Mouse (Mus musculus): ENCODE measurements around the gene Vcam1. TPM values are rescaled to one million over a fixed set of nuclear protein-coding genes. Genes with fewer than 3 reads are reported as not detected.

Vcam1 gene
- polyA plus RNA-seq (2014; fragmentation: Nextera tagmentation; extraction: Ambion mirVana), result 30.1 and 43.6 TPM in 2 replicates

DNA sequence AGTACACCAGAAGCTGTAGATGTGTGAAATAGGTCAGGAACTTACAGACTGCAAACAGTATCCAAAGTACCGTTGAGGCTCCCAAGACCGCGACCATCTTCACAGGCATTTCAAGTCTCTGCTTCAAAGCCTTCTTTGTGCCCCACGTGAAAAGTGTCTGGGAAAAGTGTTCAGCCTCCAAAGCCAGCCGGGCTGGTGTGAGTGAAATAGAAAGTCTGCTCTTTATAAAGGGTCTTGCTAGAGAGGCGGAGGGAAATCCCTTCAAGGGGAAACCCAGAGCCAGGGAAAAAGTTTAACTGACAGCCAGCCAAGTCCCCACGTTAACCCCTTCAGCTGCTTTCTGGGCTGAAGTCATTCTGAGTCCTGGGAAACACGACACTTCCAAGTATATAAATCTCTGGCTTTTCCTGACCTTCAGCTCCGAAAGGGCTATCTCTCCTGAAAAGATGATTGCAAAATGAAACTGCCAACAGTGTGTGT lies at the start of gene Vcam1:
Gene Vcam1 (minus strand): TSS at position 430 of the 480 bp plus-strand sequence.
- DNase-seq (peak; percentile 81), ATAC-seq (ENCODE audit: low FRiP score, low TSS enrichment) (peak; percentile 62)
- Histone ChIP-seq H3K4me2 (ENCODE audit: low read length) (peak within 1 kb of the TSS; percentile 43), H3K9me3 (ENCODE audit: control insufficient read depth, low read length) (no peaks in the 10 kb centered on the region), H3K36me3 (ENCODE audit: control insufficient read depth, insufficient read depth, low read length) (no peaks in the 10 kb centered on the region), H3K4me1 (ENCODE audit: control insufficient read depth, insufficient read depth, low read length) (0 out of 2 replicates have a peak, but pooled peaks cover 3% of the 10 kb centered on the region), H3K9ac (replicated peaks; ENCODE audit: low read length) (peak within 1 kb of the TSS; percentile 21; the same call in 1 of the 2 replicates), H3K4me3 (replicated peaks; ENCODE audit: low read depth, low read length) (peak within 1 kb of the TSS; percentile 20), H3K27me3 (ENCODE audit: control insufficient read depth, insufficient read depth, low read length) (no peaks in the 10 kb centered on the region), H3K27ac (replicated peaks; ENCODE audit: low read depth, low read length) (peak within 1 kb of the TSS; percentile 52)
- under 1% methylated on average over 9 of the region's 9 CpGs for WGBS

DNA sequence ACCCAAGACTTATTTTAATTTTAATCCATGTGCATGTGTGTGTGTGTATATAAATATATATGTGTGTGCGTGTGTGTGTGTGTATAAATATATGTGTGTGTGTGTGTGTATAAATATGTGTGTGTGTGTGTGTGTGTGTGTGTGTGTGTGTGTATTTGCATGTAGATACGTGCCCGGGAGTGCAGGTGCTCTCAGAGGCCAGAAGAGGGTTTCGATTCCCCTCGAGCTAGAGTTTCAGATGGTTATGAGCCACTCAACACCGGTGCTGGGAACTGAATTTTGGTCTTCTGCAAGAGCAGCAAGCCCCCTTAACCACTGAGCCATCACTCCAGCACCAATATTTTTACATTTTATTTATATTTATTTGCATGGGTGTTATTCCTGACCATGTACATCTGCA lies 45.6 kb upstream of the Vcam1 start:
- ATAC-seq (ENCODE audit: low FRiP score, low TSS enrichment) (no peak), DNase-seq (no peak)
- H3K36me3 ChIP-seq (ENCODE audit: control insufficient read depth, insufficient read depth, low read length), result no peaks in the 10 kb centered on the region
- no peak overlapping the region for H3K9ac ChIP-seq (replicated peaks; ENCODE audit: low read length)
- H3K4me3 ChIP-seq (replicated peaks; ENCODE audit: low read depth, low read length), result no peak overlapping the region
- H3K27me3 ChIP-seq (ENCODE audit: control insufficient read depth, insufficient read depth, low read length), result no peaks in the 10 kb centered on the region
- no peak overlapping the region for H3K4me2 ChIP-seq (ENCODE audit: low read length)
- no peaks in the 10 kb centered on the region for H3K4me1 ChIP-seq (ENCODE audit: control insufficient read depth, insufficient read depth, low read length)
- WGBS, result 98% methylated on average over 6 of the region's 6 CpGs
- H3K9me3 ChIP-seq (ENCODE audit: control insufficient read depth, low read length), result no peaks in the 10 kb centered on the region
- H3K27ac ChIP-seq (replicated peaks; ENCODE audit: low read depth, low read length), result no peak overlapping the region

DNA sequence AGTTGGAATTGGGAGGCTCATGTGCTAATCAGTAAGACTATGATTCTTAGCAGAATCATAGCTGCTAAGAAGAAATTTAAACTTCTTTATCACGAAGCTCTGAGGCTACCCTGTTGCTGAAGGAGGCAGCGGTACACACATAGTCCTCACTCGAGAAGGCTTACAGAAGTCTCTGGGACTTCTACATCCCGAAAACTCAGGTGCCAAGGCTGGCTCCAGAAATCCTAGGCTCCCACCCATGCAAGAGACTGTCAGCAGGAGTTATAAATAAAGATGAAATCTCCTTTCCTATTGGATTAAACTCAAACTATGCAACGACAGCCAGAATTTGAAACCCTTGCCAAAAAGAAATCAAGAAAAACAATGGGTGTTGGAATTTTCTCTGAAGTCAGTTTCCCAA lies 42.0 kb upstream of the Vcam1 start:
- H3K36me3 ChIP-seq (ENCODE audit: control insufficient read depth, insufficient read depth, low read length), result no peaks in the 10 kb centered on the region
- no peak for DNase-seq
- no peak overlapping the region for H3K4me3 ChIP-seq (replicated peaks; ENCODE audit: low read depth, low read length)
- no peaks in the 10 kb centered on the region for H3K27me3 ChIP-seq (ENCODE audit: control insufficient read depth, insufficient read depth, low read length)
- no peaks in the 10 kb centered on the region for H3K9me3 ChIP-seq (ENCODE audit: control insufficient read depth, low read length)
- H3K9ac ChIP-seq (replicated peaks; ENCODE audit: low read length), result no peak overlapping the region
- H3K27ac ChIP-seq (replicated peaks; ENCODE audit: low read depth, low read length), result no peak overlapping the region
- H3K4me1 ChIP-seq (ENCODE audit: control insufficient read depth, insufficient read depth, low read length), result no peaks in the 10 kb centered on the region
- WGBS, result 85% methylated on average over 5 of the region's 5 CpGs
- no peak for ATAC-seq (ENCODE audit: low FRiP score, low TSS enrichment)
- H3K4me2 ChIP-seq (ENCODE audit: low read length), result no peak overlapping the region

DNA sequence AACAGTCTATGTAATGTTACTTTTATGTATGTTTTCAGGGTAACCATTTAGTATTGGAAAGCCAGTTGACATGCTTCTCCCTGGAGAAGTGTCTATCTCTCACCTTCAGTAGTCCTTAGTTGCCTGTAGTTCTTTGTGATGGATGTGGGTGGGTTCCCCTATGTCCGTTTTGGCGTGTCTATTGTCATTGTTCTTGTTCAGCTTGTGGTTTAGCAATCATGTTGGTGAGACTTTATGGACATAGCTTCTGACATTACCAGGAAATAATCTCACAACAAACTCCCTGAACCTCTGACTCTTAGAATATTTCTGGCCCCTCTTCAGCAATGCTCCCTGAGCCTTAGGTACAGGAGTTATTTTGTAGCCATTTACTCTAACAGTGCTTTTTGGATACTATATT lies 38.6 kb upstream of the Vcam1 start:
- Histone ChIP-seq H3K4me2 (ENCODE audit: low read length) (no peak overlapping the region), H3K9me3 (ENCODE audit: control insufficient read depth, low read length) (no peaks in the 10 kb centered on the region), H3K36me3 (ENCODE audit: control insufficient read depth, insufficient read depth, low read length) (no peaks in the 10 kb centered on the region), H3K9ac (replicated peaks; ENCODE audit: low read length) (no peak overlapping the region), H3K27me3 (ENCODE audit: control insufficient read depth, insufficient read depth, low read length) (no peaks in the 10 kb centered on the region), H3K4me3 (replicated peaks; ENCODE audit: low read depth, low read length) (no peak overlapping the region), H3K27ac (replicated peaks; ENCODE audit: low read depth, low read length) (no peak overlapping the region), H3K4me1 (ENCODE audit: control insufficient read depth, insufficient read depth, low read length) (no peaks in the 10 kb centered on the region)
- WGBS, result 83% methylated on average over 2 of the region's 2 CpGs
- DNase-seq (no peak), ATAC-seq (ENCODE audit: low FRiP score, low TSS enrichment) (no peak)

DNA sequence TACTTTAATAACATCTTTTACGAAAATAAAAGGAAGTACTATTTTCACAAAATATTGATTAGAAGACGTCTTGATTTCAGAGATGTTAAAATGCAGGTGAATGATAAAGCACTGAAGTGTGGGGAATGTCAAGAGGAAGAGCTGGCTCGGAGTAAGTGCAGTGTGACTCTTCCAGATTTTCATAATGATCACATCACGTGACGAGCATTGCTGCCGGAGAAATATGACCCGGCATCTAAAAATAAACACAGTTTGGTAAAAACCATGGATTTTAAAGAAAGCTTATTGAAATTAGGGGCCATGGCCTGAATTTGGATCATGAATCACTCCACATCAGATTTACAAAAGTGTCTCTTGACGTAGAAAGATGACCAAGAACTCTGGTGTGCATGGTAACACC lies 36.8 kb upstream of the Vcam1 start:
- Histone ChIP-seq H3K27me3 (ENCODE audit: control insufficient read depth, insufficient read depth, low read length) (no peaks in the 10 kb centered on the region), H3K4me2 (ENCODE audit: low read length) (no peak overlapping the region), H3K4me1 (ENCODE audit: control insufficient read depth, insufficient read depth, low read length) (no peaks in the 10 kb centered on the region), H3K36me3 (ENCODE audit: control insufficient read depth, insufficient read depth, low read length) (no peaks in the 10 kb centered on the region), H3K9me3 (ENCODE audit: control insufficient read depth, low read length) (no peaks in the 10 kb centered on the region), H3K27ac (replicated peaks; ENCODE audit: low read depth, low read length) (no peak overlapping the region), H3K9ac (replicated peaks; ENCODE audit: low read length) (no peak overlapping the region), H3K4me3 (replicated peaks; ENCODE audit: low read depth, low read length) (no peak overlapping the region)
- ATAC-seq (ENCODE audit: low FRiP score, low TSS enrichment) (no peak), DNase-seq (no peak)
- WGBS, result 85% methylated on average over 8 of the region's 8 CpGs

DNA sequence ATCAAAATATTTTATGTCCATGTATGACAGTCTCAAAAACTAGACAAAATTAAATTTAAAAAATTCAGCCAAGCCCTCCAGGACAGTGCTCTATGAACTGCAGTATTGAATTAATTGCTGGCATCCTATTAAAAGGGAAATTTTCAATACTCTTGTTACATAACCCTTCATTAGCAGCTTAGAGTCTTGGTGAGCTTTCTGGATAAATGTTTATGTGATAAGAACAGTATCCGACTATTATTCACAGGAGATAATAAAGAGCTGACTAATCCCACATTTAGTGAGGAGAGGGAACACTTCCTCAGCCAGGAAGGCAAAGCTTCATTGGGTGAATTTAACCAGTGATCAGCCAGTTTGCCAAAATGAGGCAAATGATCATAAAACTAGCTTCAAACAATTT lies 35.5 kb upstream of the Vcam1 start:
- Histone ChIP-seq H3K4me1 (ENCODE audit: control insufficient read depth, insufficient read depth, low read length) (no peaks in the 10 kb centered on the region), H3K36me3 (ENCODE audit: control insufficient read depth, insufficient read depth, low read length) (no peaks in the 10 kb centered on the region), H3K27me3 (ENCODE audit: control insufficient read depth, insufficient read depth, low read length) (no peaks in the 10 kb centered on the region), H3K27ac (replicated peaks; ENCODE audit: low read depth, low read length) (no peak overlapping the region), H3K9me3 (ENCODE audit: control insufficient read depth, low read length) (no peaks in the 10 kb centered on the region), H3K9ac (replicated peaks; ENCODE audit: low read length) (no peak overlapping the region), H3K4me3 (replicated peaks; ENCODE audit: low read depth, low read length) (no peak overlapping the region), H3K4me2 (ENCODE audit: low read length) (no peak overlapping the region)
- no peak for DNase-seq
- WGBS, result 60% methylated on average over 1 of the region's 1 CpGs
- no peak for ATAC-seq (ENCODE audit: low FRiP score, low TSS enrichment)

DNA sequence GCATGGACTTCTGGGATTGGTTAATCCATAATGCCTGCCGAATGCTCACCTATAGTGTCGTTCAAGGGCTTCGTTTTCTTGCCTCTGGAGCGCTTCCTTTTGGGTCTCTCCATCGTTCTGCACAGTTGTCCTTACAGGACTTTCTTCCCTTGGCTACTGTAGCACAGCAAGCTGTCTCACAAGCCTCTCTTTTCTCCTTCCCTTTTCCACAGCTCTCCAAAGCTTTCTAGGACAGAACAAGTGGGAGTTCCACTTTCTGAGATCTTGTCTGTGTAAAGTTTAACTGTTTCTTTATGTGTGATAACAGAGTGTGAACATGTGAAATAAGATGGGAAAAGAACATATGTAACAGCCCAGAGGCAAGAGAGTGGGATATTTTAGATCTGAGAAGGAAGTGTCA lies 34.0 kb upstream of the Vcam1 start:
- Histone ChIP-seq H3K4me2 (ENCODE audit: low read length) (no peak overlapping the region), H3K4me3 (replicated peaks; ENCODE audit: low read depth, low read length) (no peak overlapping the region), H3K9me3 (ENCODE audit: control insufficient read depth, low read length) (no peaks in the 10 kb centered on the region), H3K27ac (replicated peaks; ENCODE audit: low read depth, low read length) (no peak overlapping the region), H3K4me1 (ENCODE audit: control insufficient read depth, insufficient read depth, low read length) (no peaks in the 10 kb centered on the region), H3K36me3 (ENCODE audit: control insufficient read depth, insufficient read depth, low read length) (no peaks in the 10 kb centered on the region), H3K27me3 (ENCODE audit: control insufficient read depth, insufficient read depth, low read length) (no peaks in the 10 kb centered on the region), H3K9ac (replicated peaks; ENCODE audit: low read length) (no peak overlapping the region)
- ATAC-seq (ENCODE audit: low FRiP score, low TSS enrichment) (no peak), DNase-seq (no peak)
- WGBS, result 83% methylated on average over 5 of the region's 5 CpGs

DNA sequence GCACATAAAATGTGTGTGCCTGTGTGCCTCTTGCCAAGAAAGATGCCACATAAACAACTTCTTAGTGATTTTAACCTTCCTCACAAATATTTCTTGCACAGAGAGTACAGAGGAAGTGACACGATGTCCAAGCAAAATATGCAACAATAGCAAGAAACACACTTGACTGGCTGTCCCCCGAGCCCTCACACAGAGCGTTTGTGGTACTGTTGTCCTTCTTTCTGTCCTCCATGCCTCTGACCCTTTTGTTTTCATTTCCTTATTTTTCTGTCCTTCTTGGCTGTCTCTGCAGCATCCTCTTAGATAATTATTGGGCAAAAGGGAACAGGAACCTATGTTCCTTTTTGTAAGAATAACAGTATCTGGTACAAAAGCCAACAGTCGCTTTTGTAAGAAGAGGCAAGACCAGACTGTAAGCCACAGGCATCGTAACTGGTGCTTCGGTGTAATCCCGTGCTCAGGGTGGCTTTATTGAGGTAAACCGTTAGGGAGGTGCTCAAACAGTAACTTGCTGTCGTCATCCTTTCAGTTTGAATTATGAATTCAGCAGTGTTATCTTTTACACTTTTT lies 32.7 kb upstream of the Vcam1 start:
- ATAC-seq (ENCODE audit: low FRiP score, low TSS enrichment), result no peak
- H3K4me1 ChIP-seq (ENCODE audit: control insufficient read depth, insufficient read depth, low read length), result no peaks in the 10 kb centered on the region
- H3K27me3 ChIP-seq (ENCODE audit: control insufficient read depth, insufficient read depth, low read length), result no peaks in the 10 kb centered on the region
- H3K27ac ChIP-seq (replicated peaks; ENCODE audit: low read depth, low read length), result no peak overlapping the region
- 87% methylated on average over 9 of the region's 9 CpGs for WGBS
- no peaks in the 10 kb centered on the region for H3K36me3 ChIP-seq (ENCODE audit: control insufficient read depth, insufficient read depth, low read length)
- no peaks in the 10 kb centered on the region for H3K9me3 ChIP-seq (ENCODE audit: control insufficient read depth, low read length)
- no peak overlapping the region for H3K9ac ChIP-seq (replicated peaks; ENCODE audit: low read length)
- H3K4me2 ChIP-seq (ENCODE audit: low read length), result no peak overlapping the region
- no peak overlapping the region for H3K4me3 ChIP-seq (replicated peaks; ENCODE audit: low read depth, low read length)
- DNase-seq, result no peak

DNA sequence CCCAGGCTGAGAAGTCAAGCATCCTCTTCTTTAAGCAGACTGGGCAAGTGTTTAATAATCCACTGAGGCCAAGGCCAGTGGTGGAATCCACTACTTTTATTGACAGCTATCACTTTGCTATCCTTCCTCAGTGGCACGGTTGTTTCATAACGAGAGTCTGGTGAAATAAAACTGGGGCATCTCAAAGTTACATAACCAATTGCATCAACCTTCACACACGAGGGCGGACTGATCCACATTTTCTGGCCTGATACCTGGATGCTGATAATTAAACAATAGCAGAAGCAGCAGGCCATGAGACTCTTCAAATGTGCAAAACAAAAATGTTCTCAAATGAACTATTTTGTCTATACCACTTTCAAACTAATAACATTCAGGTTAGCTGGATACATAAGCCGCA lies 29.9 kb upstream of the Vcam1 start:
- ATAC-seq (ENCODE audit: low FRiP score, low TSS enrichment) (no peak), DNase-seq (no peak)
- Histone ChIP-seq H3K27me3 (ENCODE audit: control insufficient read depth, insufficient read depth, low read length) (no peaks in the 10 kb centered on the region), H3K27ac (replicated peaks; ENCODE audit: low read depth, low read length) (no peak overlapping the region), H3K9me3 (ENCODE audit: control insufficient read depth, low read length) (no peaks in the 10 kb centered on the region), H3K4me3 (replicated peaks; ENCODE audit: low read depth, low read length) (no peak overlapping the region), H3K36me3 (ENCODE audit: control insufficient read depth, insufficient read depth, low read length) (no peaks in the 10 kb centered on the region), H3K4me2 (ENCODE audit: low read length) (no peak overlapping the region), H3K9ac (replicated peaks; ENCODE audit: low read length) (no peak overlapping the region), H3K4me1 (ENCODE audit: control insufficient read depth, insufficient read depth, low read length) (no peaks in the 10 kb centered on the region)
- 97% methylated on average over 5 of the region's 5 CpGs for WGBS
